Comparison of ENCODE assay signal across 9 mouse cellular contexts in the genomic region with DNA sequence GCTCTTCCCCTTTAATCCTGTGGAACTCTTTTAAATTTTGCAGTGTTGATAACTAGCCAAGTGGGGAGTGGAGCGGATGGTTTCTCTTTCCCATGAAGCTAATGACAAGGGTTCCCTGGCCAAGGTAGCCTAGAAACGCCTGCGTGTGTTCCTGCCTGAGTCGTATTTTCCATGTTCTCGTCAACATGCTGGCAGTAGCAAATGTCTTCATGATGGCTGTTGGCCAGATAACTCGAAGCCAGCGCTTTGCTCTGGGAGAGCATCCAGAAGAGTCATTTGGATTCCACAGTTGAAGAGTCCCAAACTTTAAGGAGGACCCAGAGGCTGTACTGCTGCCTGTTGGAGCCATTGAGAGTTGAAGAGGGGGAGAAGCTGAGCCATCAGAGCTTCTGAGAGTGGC. TPM values are rescaled to one million over a fixed set of nuclear protein-coding genes. Genes with fewer than 3 reads are reported as not detected.
DNase-seq lines count a peak whose midpoint lies in the region; ATAC-seq and TF ChIP-seq lines count a peak whose summit lies in the region.
"Had no signal": no experiment of that assay in that cellular context is flagged by ENCODE, and none has a peak within 500 bp of the region (broad histone marks: within the 10 kb centered on the region; RNA-seq: fewer than 3 reads in every experiment).

No protein-coding gene starts in this region.

- no peak for ATAC-seq in embryonic facial prominence, embryonic 14.5 days (ENCODE audit: low read depth)
- ATAC-seq in kidney, postnatal 0 days (replicated peaks; ENCODE audit: low FRiP score, low read depth) = no peak

- H3K4me1 ChIP-seq in embryonic facial prominence, embryonic 14.5 days (ENCODE audit: control insufficient read depth, insufficient read depth, low read length) = no peaks in the 10 kb centered on the region
- no peaks in the 10 kb centered on the region for H3K4me1 ChIP-seq in embryonic facial prominence, embryonic 10.5 days
- H3K4me1 ChIP-seq in kidney, postnatal 0 days (replicated peaks; ENCODE audit: insufficient read depth, low read length) = no peaks in the 10 kb centered on the region
- peaks cover 2% of the 10 kb centered on the region for H3K4me1 ChIP-seq in lung, adult 2 months (ENCODE audit: control insufficient read depth, insufficient read depth, low read length)

- no peak overlapping the region for H3K4me3 ChIP-seq in embryonic facial prominence, embryonic 14.5 days (ENCODE audit: low read depth, low read length)
- H3K4me3 ChIP-seq in embryonic facial prominence, embryonic 10.5 days = no peak overlapping the region
- H3K4me3 ChIP-seq in kidney, postnatal 0 days (replicated peaks; ENCODE audit: low read depth, low read length) = no peak overlapping the region
- no peak overlapping the region for H3K4me3 ChIP-seq in lung, adult 2 months (replicated peaks; ENCODE audit: extremely low read depth, low read depth, low read length)

- no peaks in the 10 kb centered on the region for H3K9me3 ChIP-seq in embryonic facial prominence, embryonic 14.5 days (ENCODE audit: control insufficient read depth, low read length)
- no peaks in the 10 kb centered on the region for H3K9me3 ChIP-seq in embryonic facial prominence, embryonic 10.5 days
- H3K9me3 ChIP-seq in kidney, postnatal 0 days (replicated peaks; ENCODE audit: low read length) = no peaks in the 10 kb centered on the region

- WGBS in embryonic facial prominence, embryonic 14.5 days = 61% methylated on average over 7 of the region's 7 CpGs
- WGBS in embryonic facial prominence, embryonic 10.5 days = 95% methylated on average over 7 of the region's 7 CpGs
- 69% methylated on average over 7 of the region's 7 CpGs for WGBS in kidney, postnatal 0 days
- 65% methylated on average over 7 of the region's 7 CpGs for WGBS in lung, adult 2 months

- peak; percentile 87 for DNase-seq in embryonic facial prominence, embryonic 14.5 days (ENCODE audit: low spot score)
- DNase-seq in embryonic facial prominence, embryonic 10.5 days (ENCODE audit: low spot score) = no peak
- peak; percentile 39 for DNase-seq in adrenal gland, adult 2 months
- DNase-seq in frontal cortex, adult 2 months (ENCODE audit: extremely low spot score in 1 of 2, low spot score in 1 of 2) = peak; percentile 50 to 78
- peak; percentile 44 for DNase-seq in kidney, postnatal 0 days (ENCODE audit: low spot score)
- peak; percentile 14 for DNase-seq in lung, adult 2 months
- DNase-seq in urinary bladder, adult 18-20 months (ENCODE audit: low spot score in 2 of 2) = peak; percentile 15 to 81
- DNase-seq in thymus, postnatal 4 days = no peak

- TF ChIP-seq POLR2A in lung, adult 2 months (IDR thresholded peaks at IDR 0.05; ENCODE audit: borderline replicate concordance, extremely low read depth, low read depth, low read length) = no peak

- no peak overlapping the region for H3K27ac ChIP-seq in embryonic facial prominence, embryonic 14.5 days (replicated peaks; ENCODE audit: low read depth, low read length)
- H3K27ac ChIP-seq in embryonic facial prominence, embryonic 10.5 days (replicated peaks) = no peak overlapping the region
- no peak overlapping the region for H3K27ac ChIP-seq in kidney, postnatal 0 days
- H3K27ac ChIP-seq: macrophage had no signal

- TF ChIP-seq CTCF in kidney, postnatal 0 days (IDR thresholded peaks at IDR 0.05; ENCODE audit: low read depth) = no peak
- no peak for TF ChIP-seq CTCF in lung, adult 2 months (IDR thresholded peaks at IDR 0.05; ENCODE audit: insufficient read depth, low read length)

- H3K4me2 ChIP-seq in embryonic facial prominence, embryonic 14.5 days (ENCODE audit: low read depth, low read length) = no peak overlapping the region
- H3K4me2 ChIP-seq in kidney, postnatal 0 days (ENCODE audit: low read length) = no peak overlapping the region

- H3K27me3 ChIP-seq in embryonic facial prominence, embryonic 14.5 days (replicated peaks; ENCODE audit: control insufficient read depth, insufficient read depth, low read length) = no peaks in the 10 kb centered on the region
- no peaks in the 10 kb centered on the region for H3K27me3 ChIP-seq in embryonic facial prominence, embryonic 10.5 days (replicated peaks; ENCODE audit: low read depth, poor library complexity, severe bottlenecking)
- no peaks in the 10 kb centered on the region for H3K27me3 ChIP-seq in kidney, postnatal 0 days (ENCODE audit: insufficient read depth, low read length)

- no peak overlapping the region for H3K9ac ChIP-seq in embryonic facial prominence, embryonic 14.5 days (ENCODE audit: low read depth, low read length)
- H3K9ac ChIP-seq in kidney, postnatal 0 days (ENCODE audit: low read depth, low read length) = no peak overlapping the region

- H3K36me3 ChIP-seq in embryonic facial prominence, embryonic 14.5 days (ENCODE audit: control insufficient read depth, insufficient read depth, low read length) = no peaks in the 10 kb centered on the region
- H3K36me3 ChIP-seq in embryonic facial prominence, embryonic 10.5 days (replicated peaks) = no peaks in the 10 kb centered on the region
- no peaks in the 10 kb centered on the region for H3K36me3 ChIP-seq in kidney, postnatal 0 days (ENCODE audit: insufficient read depth, low read length)

RNA-seq across cellular contexts. Expression of a gene that starts 25.8 kb away (rescaled TPM):
- 44.2 and 61.4 TPM in 2 replicates for polyA plus RNA-seq in embryonic facial prominence, embryonic 14.5 days (2014; fragmentation: Nextera tagmentation; extraction: Ambion mirVana)
- polyA plus RNA-seq in embryonic facial prominence, embryonic 10.5 days (2016; fragmentation: Nextera tagmentation; extraction: Ambion mirVana) = 0.16 TPM in 1 of 2 replicates, not detected in the other
- total RNA-seq in adrenal gland, adult 2 months (2021) = 10 to 100 TPM; 22.4 to 46.6 TPM
- 6.2 and 8.0 TPM in 2 replicates for polyA plus RNA-seq in adrenal gland, adult 2 months (2012; rRNA removed)
- polyA plus RNA-seq in frontal cortex, adult 2 months (2012; rRNA removed) = 0.30 and 0.36 TPM in 2 replicates
- 2.3 and 3.5 TPM in 2 replicates for polyA plus RNA-seq in kidney, postnatal 0 days (2015; fragmentation: Nextera tagmentation; extraction: Ambion mirVana)
- polyA plus RNA-seq in lung, adult 2 months (2012; rRNA removed) = 69.2 and 71.1 TPM in 2 replicates
- polyA plus RNA-seq: macrophage had no signal

Comparison
In these comparisons a context has a peak if more than half of its experiments do, and no peak if none do; other contexts are left out.
1. DNase-seq: peak in embryonic facial prominence, embryonic 14.5 days (single experiment), adrenal gland, adult 2 months (single experiment), frontal cortex, adult 2 months (2 of 2), kidney, postnatal 0 days (single experiment), lung, adult 2 months (single experiment) and urinary bladder, adult 18-20 months (2 of 2); none in embryonic facial prominence, embryonic 10.5 days (single experiment) and thymus, postnatal 4 days (single experiment).